Mouse (Mus musculus) lung, postnatal 0 days (tissue): ENCODE data around the gene Hexdc. TPM values are rescaled to one million over a fixed set of nuclear protein-coding genes. Genes with fewer than 3 reads are reported as not detected.

Experiments used
- ATAC-seq: fragments of 200-750 bp; cut with Nextera tagmentation; 2 replicates; pipeline ENCODE4 v1.8.0; 2017; ENCODE audit warnings: moderate library complexity
- DNase-seq: peaks from one replicate; pipeline ENCODE4 v3.0.0-alpha.2; 2016; ENCODE audit warnings: low spot score
- H3K27ac ChIP-seq: fragments of 300-500 bp; sonication (generic); 2 replicates; pipeline ENCODE4 v1.5.1; 2014; ENCODE audit warnings: antibody characterized with exemption, mild to moderate bottlenecking, low read length, mixed read lengths
- H3K27me3 ChIP-seq: fragments of 300-500 bp; sonication (generic); replicated peaks from 2 replicates; pipeline ENCODE4 v1.6.1; 2014; ENCODE audit warnings: low read length, mixed read lengths; ENCODE audit not compliant: insufficient read depth
- H3K36me3 ChIP-seq: fragments of 300-500 bp; sonication (generic); 2 replicates; pipeline ENCODE4 v1.6.1; 2014; ENCODE audit warnings: low read length, mixed read lengths; ENCODE audit not compliant: insufficient read depth
- H3K4me1 ChIP-seq: fragments of 300-500 bp; sonication (generic); 2 replicates; pipeline ENCODE4 v1.6.1; 2014; ENCODE audit warnings: antibody characterized with exemption, low read depth, low read length, mixed read lengths; ENCODE audit not compliant: insufficient read depth
- H3K4me2 ChIP-seq: fragments of 300-500 bp; sonication (generic); replicated peaks from 2 replicates; pipeline ENCODE4 v1.6.1; 2014; ENCODE audit warnings: low read depth, mild to moderate bottlenecking, low read length, moderate library complexity, mixed read lengths
- H3K4me3 ChIP-seq: fragments of 300-500 bp; sonication (generic); 2 replicates; pipeline ENCODE4 v1.5.1; 2014; ENCODE audit warnings: low read depth, low read length
- H3K9ac ChIP-seq: fragments of 300-500 bp; sonication (generic); replicated peaks from 2 replicates; pipeline ENCODE4 v1.6.1; 2014; ENCODE audit warnings: low read depth, mild to moderate bottlenecking
- H3K9me3 ChIP-seq: fragments of 300-500 bp; sonication (generic); 2 replicates; pipeline ENCODE4 v1.6.1; 2016; ENCODE audit warnings: low read length, mixed read lengths
- CTCF ChIP-seq: IDR thresholded peaks from 2 replicates; pipeline ENCODE4 v1.5.1; 2016; ENCODE audit warnings: antibody characterized with exemption, mild to moderate bottlenecking
- EP300 ChIP-seq: IDR thresholded peaks from 2 replicates; pipeline ENCODE4 v1.6.1; 2016; ENCODE audit warnings: antibody characterized with exemption, mild to moderate bottlenecking, control low read depth
- WGBS: fragments of 180-500 bp; shearing (Covaris S2); extraction: QIAGEN DNeasy Blood & Tissue Kit; methylation state at CpG from one replicate; pipeline ENCODE4 v1.1.7; 2014; 5-methylcytosine and 5-hydroxymethylcytosine counted together
- polyA plus RNA-seq: library from polyadenylated mRNA; unstranded; fragments of >200 nt; fragmentation: Nextera tagmentation; extraction: Ambion mirVana; gene quantifications from 2 replicates; pipeline ENCODE4 v1.2.1, GENCODE M21; 2015

The Hexdc gene
- polyA plus RNA-seq, 1 experiment from 2014 or later, result 4.5 TPM

- peak; percentile 38 for ATAC-seq
- TF ChIP-seq EP300 (no peak), CTCF (no peak)
- no peaks in the 10 kb centered on the region for H3K27me3 ChIP-seq
- peak; percentile 11 for DNase-seq
- no peaks in the 10 kb centered on the region for H3K4me1 ChIP-seq
- no peaks in the 10 kb centered on the region for H3K36me3 ChIP-seq
- no peak overlapping the region for H3K4me2 ChIP-seq
- no peaks in the 10 kb centered on the region for H3K9me3 ChIP-seq
- WGBS, result 47% methylated on average over 3 of the region's 3 CpGs
- H3K27ac ChIP-seq, result no peak overlapping the region
- H3K9ac ChIP-seq, result no peak overlapping the region
- H3K4me3 ChIP-seq, result no peak overlapping the region
Observed at GRCm38 (mm10) chr11:121174234-121174633, 30.0 kb upstream of the Hexdc start.

DNA sequence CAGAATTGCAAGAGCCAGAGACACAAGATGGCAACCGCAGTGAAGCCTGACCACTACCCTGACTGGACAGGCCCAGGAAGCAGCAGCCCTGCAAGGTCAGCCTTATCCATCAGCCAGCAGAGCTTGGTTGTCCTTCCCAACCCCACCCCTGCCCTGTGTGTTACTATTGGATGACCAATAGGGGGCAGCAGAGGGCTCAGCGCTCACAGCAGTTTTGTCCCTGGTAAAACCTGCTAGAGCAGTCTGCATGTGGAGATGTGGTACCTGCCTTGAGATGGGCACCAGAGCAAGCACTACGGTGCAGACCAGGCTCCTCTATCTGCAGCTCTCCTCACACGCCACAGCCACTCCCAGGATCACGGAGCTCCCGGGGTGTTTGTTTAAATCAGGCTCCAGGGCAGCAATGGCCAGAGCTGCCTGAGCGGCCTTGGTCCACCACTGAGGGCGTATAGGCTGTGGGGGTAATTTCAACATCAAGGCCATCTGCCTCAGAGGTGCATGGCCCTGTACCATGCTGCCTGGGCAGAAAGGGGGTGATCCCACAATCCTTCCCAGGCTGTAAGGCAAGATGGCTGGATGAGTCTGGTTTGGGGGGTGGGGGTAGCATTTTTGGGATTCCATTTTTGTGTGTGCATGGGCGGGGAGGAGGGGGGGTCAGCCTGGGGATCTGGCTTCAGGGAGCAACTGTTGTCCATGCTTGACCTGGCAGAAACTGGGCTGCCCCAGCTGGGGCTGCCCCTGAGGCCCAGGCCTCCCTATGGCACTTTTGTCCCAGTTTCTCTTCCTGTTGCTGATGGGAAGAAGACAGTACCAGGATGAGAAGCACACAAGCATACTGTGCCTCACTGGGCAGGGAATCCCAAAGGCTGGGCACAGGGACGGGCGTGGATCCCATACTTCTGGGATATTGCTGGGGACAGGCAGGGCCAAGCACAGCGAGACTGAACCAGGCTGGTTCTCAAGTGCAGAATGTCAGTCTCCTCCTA lies 27.7 kb upstream of the Hexdc start:
- peak; percentile 77 for DNase-seq
- Histone ChIP-seq H3K9me3 (no peaks in the 10 kb centered on the region), H3K27ac (no peak overlapping the region), H3K4me3 (no peak overlapping the region), H3K36me3 (no peaks in the 10 kb centered on the region), H3K4me2 (no peak overlapping the region), H3K4me1 (no peaks in the 10 kb centered on the region), H3K27me3 (no peaks in the 10 kb centered on the region), H3K9ac (no peak overlapping the region)
- peak; percentile 74 for ATAC-seq
- 51% methylated on average over 12 of the region's 12 CpGs for WGBS
- TF ChIP-seq EP300 (no peak), CTCF (peak; percentile 94)

DNA sequence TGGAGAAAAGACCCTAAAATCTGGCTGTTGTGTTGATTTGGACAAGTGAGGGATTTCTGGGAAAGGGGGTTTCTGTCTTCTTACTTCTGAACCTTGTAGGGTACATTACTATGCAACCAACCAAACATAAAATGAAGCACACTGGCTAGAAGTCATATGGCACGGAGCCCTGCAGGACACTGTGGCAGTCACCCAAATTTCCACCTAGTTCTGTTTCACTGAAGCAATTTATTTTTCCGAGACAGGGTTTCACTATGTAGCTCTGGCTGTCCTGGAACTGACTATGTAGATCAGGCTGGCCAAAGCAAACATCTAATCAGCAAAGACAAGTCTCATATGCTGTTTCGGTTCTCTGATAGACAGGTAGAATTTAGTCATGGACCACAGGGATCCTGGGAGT lies 14.6 kb upstream of the Hexdc start:
- no peak overlapping the region for H3K4me3 ChIP-seq
- no peaks in the 10 kb centered on the region for H3K36me3 ChIP-seq
- no peaks in the 10 kb centered on the region for H3K9me3 ChIP-seq
- no peak overlapping the region for H3K4me2 ChIP-seq
- TF ChIP-seq EP300 (no peak), CTCF (no peak)
- H3K9ac ChIP-seq, result no peak overlapping the region
- no peaks in the 10 kb centered on the region for H3K4me1 ChIP-seq
- no peak for DNase-seq
- H3K27ac ChIP-seq, result no peak overlapping the region
- no peak for ATAC-seq
- WGBS, result 83% methylated on average over 3 of the region's 3 CpGs
- H3K27me3 ChIP-seq, result no peaks in the 10 kb centered on the region

GRCm38 (mm10) chr11:121192742-121193141 lies 11.5 kb upstream of the Hexdc start:
- DNase-seq (no peak), ATAC-seq (no peak)
- H3K9me3 ChIP-seq, result no peaks in the 10 kb centered on the region
- TF ChIP-seq EP300, result no peak
- no peak for TF ChIP-seq CTCF
- no peak overlapping the region for H3K27ac ChIP-seq
- H3K36me3 ChIP-seq, result no peaks in the 10 kb centered on the region
- no peak overlapping the region for H3K4me3 ChIP-seq
- WGBS, result 53% methylated on average over 2 of the region's 2 CpGs
- H3K27me3 ChIP-seq, result no peaks in the 10 kb centered on the region
- H3K4me1 ChIP-seq, result no peaks in the 10 kb centered on the region
- no peak overlapping the region for H3K4me2 ChIP-seq
- no peak overlapping the region for H3K9ac ChIP-seq

GRCm38 (mm10) chr11:121193415-121193814 lies 10.8 kb upstream of the Hexdc start:
- Histone ChIP-seq H3K4me2 (no peak overlapping the region), H3K27ac (no peak overlapping the region), H3K9me3 (no peaks in the 10 kb centered on the region), H3K27me3 (no peaks in the 10 kb centered on the region), H3K4me1 (no peaks in the 10 kb centered on the region), H3K36me3 (no peaks in the 10 kb centered on the region), H3K4me3 (no peak overlapping the region), H3K9ac (no peak overlapping the region)
- TF ChIP-seq EP300 (no peak), CTCF (no peak)
- DNase-seq (no peak), ATAC-seq (no peak)
- 83% methylated on average over 3 of the region's 3 CpGs for WGBS

GRCm38 (mm10) chr11:121198622-121199021 lies 5.6 kb upstream of the Hexdc start:
- no peak for TF ChIP-seq EP300
- no peak for TF ChIP-seq CTCF
- Histone ChIP-seq H3K4me2 (no peak overlapping the region), H3K4me3 (no peak overlapping the region), H3K27ac (no peak overlapping the region), H3K9me3 (no peaks in the 10 kb centered on the region), H3K36me3 (no peaks in the 10 kb centered on the region), H3K4me1 (no peaks in the 10 kb centered on the region), H3K27me3 (no peaks in the 10 kb centered on the region), H3K9ac (no peak overlapping the region)
- WGBS, result 8% methylated on average over 2 of the region's 2 CpGs
- ATAC-seq (peak; percentile 60), DNase-seq (peak; percentile 41)
